Mouse (Mus musculus) fibroblast of lung, adult 2 months (primary cell): Measurements from ENCODE around the gene Galr3.

Source experiments
- DNase-seq: peaks from one replicate; pipeline ENCODE4 v3.0.0-alpha.2; 2011; ENCODE audit warnings: low read depth

The Galr3 gene

GRCm38 (mm10) chr15:79057850-79058249 is 16.2 kb downstream of the Galr3 start:
- no peak for DNase-seq

- DNase-seq, result no peak
Observed at GRCm38 (mm10) chr15:79060887-79061565, 19.3 kb downstream of the Galr3 start.

GRCm38 (mm10) chr15:79062376-79063159 is 20.9 kb downstream of the Galr3 start, which contains the start of gene Ankrd54:
Ankrd54 (minus strand) TSS chr15:79062893.
- peak; percentile 100 for DNase-seq

- no peak for DNase-seq
Observed at GRCm38 (mm10) chr15:79063160-79063740, 21.6 kb downstream of the Galr3 start.

GRCm38 (mm10) chr15:79065086-79065770 is 23.5 kb downstream of the Galr3 start:
- DNase-seq, result no peak

- no peak for DNase-seq
Observed at GRCm38 (mm10) chr15:79066276-79066675, 24.6 kb downstream of the Galr3 start.

GRCm38 (mm10) chr15:79067631-79068030 is 25.9 kb downstream of the Galr3 start:
- no peak for DNase-seq

GRCm38 (mm10) chr15:79068416-79068815 is 26.7 kb downstream of the Galr3 start:
- no peak for DNase-seq

GRCm38 (mm10) chr15:79071117-79072039 is 29.7 kb downstream of the Galr3 start:
- no peak for DNase-seq

GRCm38 (mm10) chr15:79073752-79074151 is 32.1 kb downstream of the Galr3 start:
- no peak for DNase-seq

GRCm38 (mm10) chr15:79074446-79074845 is 32.8 kb downstream of the Galr3 start:
- no peak for DNase-seq

GRCm38 (mm10) chr15:79074913-79075532 is 33.3 kb downstream of the Galr3 start, which contains the start of gene Eif3l:
Eif3l (plus strand) TSS chr15:79075179.
- DNase-seq, result peak; percentile 63

GRCm38 (mm10) chr15:79075658-79076365 is 34.1 kb downstream of the Galr3 start:
- no peak for DNase-seq

- no peak for DNase-seq
Observed at GRCm38 (mm10) chr15:79079567-79079966, 37.9 kb downstream of the Galr3 start.

GRCm38 (mm10) chr15:79092284-79092683 is 50.6 kb downstream of the Galr3 start:
- no peak for DNase-seq
